Mouse (Mus musculus) thymus, postnatal 25 days (tissue): ENCODE measurements around the gene Tex12.

Experiments
- DNase-seq: peaks from one replicate; pipeline ENCODE4 v3.0.0; 2022

Tex12 gene

GRCm38 (mm10) chr9:50554241-50555093 is 6.7 kb downstream of the Tex12 start, which contains the start of gene Il18:
Gene Il18, plus strand, starts transcription at chr9:50554827.
- peak; percentile 43 for DNase-seq

GRCm38 (mm10) chr9:50553547-50553946 is 7.6 kb downstream of the Tex12 start:
- DNase-seq: no peak

GRCm38 (mm10) chr9:50552206-50552605 is 8.9 kb downstream of the Tex12 start:
- no peak for DNase-seq

GRCm38 (mm10) chr9:50548936-50549335 is 12.2 kb downstream of the Tex12 start:
- no peak for DNase-seq

GRCm38 (mm10) chr9:50547859-50548478 is 13.2 kb downstream of the Tex12 start:
- DNase-seq: peak; percentile 61

GRCm38 (mm10) chr9:50542401-50542800 is 18.7 kb downstream of the Tex12 start:
- DNase-seq: no peak

GRCm38 (mm10) chr9:50540170-50540569 is 21.0 kb downstream of the Tex12 start:
- DNase-seq: no peak

GRCm38 (mm10) chr9:50537295-50537694 is 23.8 kb downstream of the Tex12 start:
- DNase-seq: no peak

GRCm38 (mm10) chr9:50536603-50537135 is 24.5 kb downstream of the Tex12 start:
- DNase-seq: no peak

- DNase-seq: no peak
Measured at GRCm38 (mm10) chr9:50535930-50536329, 25.2 kb downstream of the Tex12 start.

GRCm38 (mm10) chr9:50533791-50534190 is 27.3 kb downstream of the Tex12 start:
- no peak for DNase-seq

GRCm38 (mm10) chr9:50533328-50533727 is 27.8 kb downstream of the Tex12 start:
- DNase-seq: peak; percentile 66

GRCm38 (mm10) chr9:50530890-50531289 is 30.2 kb downstream of the Tex12 start:
- DNase-seq: peak; percentile 50

- DNase-seq: peak; percentile 97
Measured at GRCm38 (mm10) chr9:50528293-50528892, 32.7 kb downstream of the Tex12 start, which contains the start of gene Pts. Gene Pts, minus strand, starts transcription at chr9:50528724.

GRCm38 (mm10) chr9:50527860-50528259 is 33.3 kb downstream of the Tex12 start:
- no peak for DNase-seq

- no peak for DNase-seq
Measured at GRCm38 (mm10) chr9:50525585-50525984, 35.5 kb downstream of the Tex12 start.

- DNase-seq: no peak
Measured at GRCm38 (mm10) chr9:50524936-50525335, 36.2 kb downstream of the Tex12 start.

- no peak for DNase-seq
Measured at GRCm38 (mm10) chr9:50522574-50522973, 38.6 kb downstream of the Tex12 start.

- DNase-seq: no peak
Measured at GRCm38 (mm10) chr9:50521562-50521961, 39.6 kb downstream of the Tex12 start.

GRCm38 (mm10) chr9:50520748-50521147 is 40.4 kb downstream of the Tex12 start:
- DNase-seq: no peak

- peak; percentile 39 for DNase-seq
Measured at GRCm38 (mm10) chr9:50518781-50519180, 42.3 kb downstream of the Tex12 start.

- no peak for DNase-seq
Measured at GRCm38 (mm10) chr9:50515462-50515861, 45.7 kb downstream of the Tex12 start.

GRCm38 (mm10) chr9:50507570-50507969 is 53.6 kb downstream of the Tex12 start:
- no peak for DNase-seq
